Mouse (Mus musculus) liver, embryonic 12.5 days (tissue): ENCODE measurements at regions not wholly inside any gene's neighbourhood (a gene's known extent, or its start where the extent isn't known, plus 50 kb on each side); places are given as distances from the start of the nearest gene placed in this dataset.
"Not testable (repeated sequence)": the region's sequence is repeated elsewhere in the genome, so short reads cannot be mapped to it uniquely, and the experiment has no call there.

Experiments
- ATAC-seq: fragments of 200-750 bp; cut with Nextera tagmentation; 2 replicates; pipeline ENCODE4 v1.8.0; 2017; ENCODE audit warnings: moderate number of reproducible peaks, mild to moderate bottlenecking, moderate library complexity
- H3K27ac ChIP-seq: fragments of 300-500 bp; sonication (generic); 2 replicates; pipeline ENCODE4 v1.5.1; 2016; ENCODE audit warnings: mild to moderate bottlenecking
- H3K27me3 ChIP-seq: fragments of 300-500 bp; sonication (generic); replicated peaks from 2 replicates; pipeline ENCODE4 v1.6.1; 2016; ENCODE audit warnings: mild to moderate bottlenecking, moderate library complexity
- H3K36me3 ChIP-seq: fragments of 300-500 bp; sonication (generic); 2 replicates; pipeline ENCODE4 v1.6.1; 2016; ENCODE audit warnings: mild to moderate bottlenecking, moderate library complexity
- H3K4me1 ChIP-seq: fragments of 300-500 bp; sonication (generic); 2 replicates; pipeline ENCODE4 v1.6.1; 2016
- H3K4me2 ChIP-seq: fragments of 300-500 bp; sonication (generic); 2 replicates; pipeline ENCODE4 v1.6.1; 2016; ENCODE audit warnings: mild to moderate bottlenecking, moderate library complexity
- H3K4me3 ChIP-seq: fragments of 300-500 bp; sonication (generic); 2 replicates; pipeline ENCODE4 v1.5.1; 2016; ENCODE audit warnings: mild to moderate bottlenecking, moderate library complexity
- H3K9ac ChIP-seq: fragments of 300-500 bp; sonication (generic); 2 replicates; pipeline ENCODE4 v1.6.1; 2016; ENCODE audit warnings: mild to moderate bottlenecking, moderate library complexity
- H3K9me3 ChIP-seq: fragments of 300-500 bp; sonication (generic); replicated peaks from 2 replicates; pipeline ENCODE4 v1.6.1; 2016; ENCODE audit warnings: mild to moderate bottlenecking, moderate library complexity
- WGBS: fragments of 180-500 bp; shearing (Covaris S2); methylation state at CpG from one replicate; pipeline ENCODE4 v1.1.7; 2016; ENCODE audit not compliant: insufficient replicate concordance; 5-methylcytosine and 5-hydroxymethylcytosine counted together

DNA sequence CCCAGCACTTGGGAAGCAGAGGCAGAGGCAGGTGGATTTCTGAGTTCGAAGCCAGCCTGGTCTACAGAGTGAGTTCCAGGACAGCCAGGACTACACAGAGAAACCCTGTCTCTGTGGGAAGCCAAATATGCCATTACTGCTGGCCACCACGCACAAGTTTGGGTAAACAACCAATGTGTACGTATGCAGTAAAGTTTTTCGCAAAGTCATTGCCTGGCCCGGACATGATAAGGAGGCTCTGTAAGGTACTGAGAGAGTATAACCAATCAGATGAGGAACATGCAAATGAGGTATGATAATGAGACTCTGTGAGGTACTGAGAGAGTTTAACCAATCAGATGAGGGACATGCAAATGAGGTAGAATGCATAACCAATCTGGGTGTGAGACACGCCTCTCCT, 99.5 kb upstream of the Rps6ka3 start:
- H3K36me3 ChIP-seq, H3K27ac ChIP-seq, H3K4me1 ChIP-seq, H3K9me3 ChIP-seq, H3K27me3 ChIP-seq, H3K4me3 ChIP-seq, H3K9ac ChIP-seq, H3K4me2 ChIP-seq: not testable (repeated sequence)
- WGBS: 71% methylated on average over 6 of the region's 6 CpGs
- ATAC-seq: 0 out of 2 replicates have a peak, but pooled peaks have one; percentile 58

DNA sequence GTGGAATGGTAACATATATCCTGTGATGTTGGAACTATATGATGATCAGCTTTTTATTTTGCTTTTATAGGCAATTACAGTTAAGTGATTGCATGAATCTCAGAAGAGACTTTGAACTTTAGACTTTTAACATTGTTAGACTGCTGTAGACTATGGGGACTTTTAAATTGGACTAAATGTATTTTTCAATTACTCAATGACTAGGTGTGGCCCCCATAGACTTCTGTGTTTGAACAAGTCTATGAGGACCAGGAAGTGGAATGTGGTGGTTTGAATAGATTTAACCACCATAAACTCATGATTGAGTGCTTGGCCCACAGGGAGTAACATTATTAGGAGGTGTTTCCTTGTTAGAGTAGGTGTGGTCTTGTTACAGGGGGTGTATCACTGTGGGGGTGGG, 93.9 kb upstream of the Rps6ka3 start:
- Histone ChIP-seq H3K9ac (no peak overlapping the region), H3K36me3 (no peaks in the 10 kb centered on the region), H3K4me3 (no peak overlapping the region), H3K9me3 (no peaks in the 10 kb centered on the region), H3K4me2 (no peak overlapping the region), H3K27me3 (no peaks in the 10 kb centered on the region), H3K27ac (no peak overlapping the region), H3K4me1 (no peaks in the 10 kb centered on the region)
- no peak for ATAC-seq

DNA sequence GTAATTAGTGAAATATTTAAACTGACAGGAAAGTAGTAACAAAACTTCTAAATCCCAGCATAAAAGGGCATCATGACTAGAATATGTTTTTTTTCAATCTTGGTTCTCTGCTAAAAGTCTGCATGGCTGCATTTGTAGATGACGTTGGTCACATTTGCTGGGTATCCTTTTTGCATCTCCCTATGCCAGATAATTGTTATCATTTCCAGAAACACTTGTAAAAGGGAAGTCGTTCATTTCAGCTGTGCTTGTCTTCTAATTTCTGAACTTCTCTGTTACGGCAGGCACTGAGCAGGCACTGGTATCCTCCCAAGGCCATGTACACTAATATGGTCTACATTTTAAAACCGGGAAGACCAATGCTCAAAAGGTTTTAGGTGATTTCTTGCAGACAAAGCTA, 69.6 kb upstream of the Rps6ka3 start:
- Histone ChIP-seq H3K4me3 (no peak overlapping the region), H3K9me3 (no peaks in the 10 kb centered on the region), H3K9ac (no peak overlapping the region), H3K27me3 (no peaks in the 10 kb centered on the region), H3K4me1 (no peaks in the 10 kb centered on the region), H3K36me3 (no peaks in the 10 kb centered on the region), H3K4me2 (no peak overlapping the region), H3K27ac (no peak overlapping the region)
- ATAC-seq: no peak
- WGBS: 22% methylated on average over 4 of the region's 4 CpGs

DNA sequence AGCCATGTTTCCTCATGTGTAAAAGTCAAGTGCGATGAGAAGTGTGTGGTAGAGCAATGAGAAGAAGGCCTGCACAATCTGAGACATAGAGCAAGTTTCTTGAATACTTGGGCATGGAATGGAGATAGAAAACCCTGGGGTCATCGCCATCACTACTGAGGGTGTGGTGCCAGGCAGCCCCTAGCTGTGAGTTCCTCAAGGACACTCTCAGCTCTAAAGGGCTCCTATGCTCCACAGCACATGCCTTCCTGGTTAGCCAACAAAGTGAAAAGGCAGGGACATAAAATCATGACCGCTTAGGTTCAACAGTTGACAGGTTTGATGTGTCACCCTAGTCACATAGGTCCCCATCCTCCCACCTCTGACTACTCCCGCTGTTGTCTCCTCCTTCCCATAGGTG, 66.8 kb upstream of the Rps6ka3 start:
- no peak overlapping the region for H3K4me3 ChIP-seq
- H3K4me2 ChIP-seq: no peak overlapping the region
- no peak overlapping the region for H3K9ac ChIP-seq
- no peaks in the 10 kb centered on the region for H3K4me1 ChIP-seq
- no peak overlapping the region for H3K27ac ChIP-seq
- no peaks in the 10 kb centered on the region for H3K36me3 ChIP-seq
- no peak for ATAC-seq
- no peaks in the 10 kb centered on the region for H3K27me3 ChIP-seq
- H3K9me3 ChIP-seq: no peaks in the 10 kb centered on the region
- WGBS: 67% methylated on average over 4 of the region's 4 CpGs

DNA sequence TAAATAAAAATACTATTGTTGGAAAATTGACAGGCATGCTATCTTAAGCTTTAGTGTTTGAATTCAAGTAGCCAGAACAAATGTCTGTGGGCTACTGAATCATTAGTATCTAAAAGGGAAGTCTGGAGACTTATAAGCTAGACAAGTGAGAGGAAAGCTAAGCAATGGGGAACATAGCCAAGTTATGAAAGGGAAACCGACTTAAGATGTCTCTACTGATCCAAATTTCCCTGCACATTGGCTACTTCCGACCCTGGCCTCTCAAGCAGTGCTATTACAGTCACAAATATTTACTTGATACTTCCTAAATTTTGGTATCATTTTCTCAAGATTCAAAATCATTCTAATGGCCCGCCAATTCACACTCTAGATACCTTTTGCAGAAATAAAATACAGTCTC, 65.4 kb upstream of the Rps6ka3 start:
- no peaks in the 10 kb centered on the region for H3K36me3 ChIP-seq
- no peak for ATAC-seq
- WGBS: 61% methylated on average over 3 of the region's 3 CpGs
- no peak overlapping the region for H3K4me3 ChIP-seq
- no peak overlapping the region for H3K4me2 ChIP-seq
- no peaks in the 10 kb centered on the region for H3K27me3 ChIP-seq
- no peak overlapping the region for H3K9ac ChIP-seq
- H3K9me3 ChIP-seq: no peaks in the 10 kb centered on the region
- H3K4me1 ChIP-seq: no peaks in the 10 kb centered on the region
- H3K27ac ChIP-seq: no peak overlapping the region

DNA sequence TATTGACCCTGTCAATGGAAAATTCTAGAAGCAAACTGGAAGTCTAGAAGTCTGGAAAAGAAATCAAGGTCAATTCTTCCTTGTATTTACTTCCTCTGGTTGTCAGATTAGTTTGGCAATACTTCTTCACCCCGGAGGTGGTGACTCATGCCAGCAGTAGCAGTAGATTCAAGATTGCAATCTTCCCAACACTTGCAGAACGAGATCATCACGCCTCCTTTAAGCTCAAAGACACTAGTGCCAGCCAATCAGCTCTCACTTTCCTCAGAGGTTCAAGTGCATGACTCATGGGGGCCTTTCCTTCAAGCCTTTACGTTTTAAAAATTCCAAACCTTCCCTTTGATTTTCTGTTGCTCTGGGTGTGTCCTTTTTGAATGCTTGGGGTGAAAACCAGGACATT, 64.9 kb upstream of the Rps6ka3 start:
- H3K4me1 ChIP-seq: no peaks in the 10 kb centered on the region
- ATAC-seq: no peak
- no peak overlapping the region for H3K27ac ChIP-seq
- no peaks in the 10 kb centered on the region for H3K27me3 ChIP-seq
- no peak overlapping the region for H3K4me3 ChIP-seq
- no peaks in the 10 kb centered on the region for H3K9me3 ChIP-seq
- 33% methylated on average over 4 of the region's 4 CpGs for WGBS
- no peak overlapping the region for H3K9ac ChIP-seq
- no peaks in the 10 kb centered on the region for H3K36me3 ChIP-seq
- no peak overlapping the region for H3K4me2 ChIP-seq

DNA sequence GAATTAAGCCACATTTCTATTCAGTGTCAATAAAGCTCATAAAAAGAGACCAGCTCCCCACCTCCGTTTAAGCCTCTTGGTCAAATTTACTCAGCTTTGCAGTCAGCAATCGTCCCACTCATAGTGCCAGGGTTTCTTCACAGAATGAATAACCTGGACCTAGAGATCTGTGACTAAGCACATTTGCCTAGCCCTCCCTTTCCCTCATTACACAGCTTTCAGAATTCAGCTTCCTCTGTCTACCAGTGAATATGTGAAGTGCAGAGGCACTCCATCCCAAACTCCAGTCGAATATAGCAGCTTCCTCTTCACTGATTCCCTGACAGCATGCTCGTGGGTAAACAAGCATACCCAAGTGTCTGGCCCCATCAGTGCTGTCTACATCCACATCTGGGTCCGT, 54.3 kb upstream of the Rps6ka3 start:
- Histone ChIP-seq H3K4me1 (no peaks in the 10 kb centered on the region), H3K36me3 (no peaks in the 10 kb centered on the region), H3K27me3 (no peaks in the 10 kb centered on the region), H3K4me3 (no peak overlapping the region), H3K4me2 (no peak overlapping the region), H3K9me3 (no peaks in the 10 kb centered on the region), H3K9ac (no peak overlapping the region), H3K27ac (no peak overlapping the region)
- WGBS: 39% methylated on average over 5 of the region's 5 CpGs
- no peak for ATAC-seq

GRCm38 (mm10) chrX:159156976-159157375, 53.1 kb upstream of the Rps6ka3 start:
- H3K4me1 ChIP-seq: no peaks in the 10 kb centered on the region
- no peak overlapping the region for H3K4me3 ChIP-seq
- no peak overlapping the region for H3K9ac ChIP-seq
- ATAC-seq: no peak
- no peaks in the 10 kb centered on the region for H3K9me3 ChIP-seq
- H3K36me3 ChIP-seq: no peaks in the 10 kb centered on the region
- WGBS: 49% methylated on average over 4 of the region's 4 CpGs
- H3K4me2 ChIP-seq: no peak overlapping the region
- H3K27me3 ChIP-seq: no peaks in the 10 kb centered on the region
- H3K27ac ChIP-seq: no peak overlapping the region

GRCm38 (mm10) chrX:159159727-159160126, 50.4 kb upstream of the Rps6ka3 start:
- H3K36me3 ChIP-seq: no peaks in the 10 kb centered on the region
- no peaks in the 10 kb centered on the region for H3K9me3 ChIP-seq
- no peak overlapping the region for H3K9ac ChIP-seq
- H3K4me1 ChIP-seq: no peaks in the 10 kb centered on the region
- no peak overlapping the region for H3K4me3 ChIP-seq
- H3K4me2 ChIP-seq: no peak overlapping the region
- no peak for ATAC-seq
- WGBS: 69% methylated on average over 2 of the region's 2 CpGs
- H3K27ac ChIP-seq: no peak overlapping the region
- H3K27me3 ChIP-seq: no peaks in the 10 kb centered on the region
